Mouse (Mus musculus) liver, embryonic 13.5 days (tissue): ENCODE results near the gene Prkn. TPM values are rescaled to one million over a fixed set of nuclear protein-coding genes. Genes with fewer than 3 reads are reported as not detected.

Experiments used
- ATAC-seq: fragments of 200-750 bp; cut with Nextera tagmentation; 2 replicates; pipeline ENCODE4 v1.8.0; 2017; ENCODE audit warnings: low read depth, mild to moderate bottlenecking, moderate number of reproducible peaks, moderate library complexity
- DNase-seq: peaks from one replicate; pipeline ENCODE4 v3.0.0; 2022
- H3K27ac ChIP-seq: fragments of 300-500 bp; sonication (generic); 2 replicates; pipeline ENCODE4 v1.5.1; 2015; ENCODE audit warnings: moderate library complexity, mild to moderate bottlenecking, inconsistent platforms
- H3K27me3 ChIP-seq: fragments of 300-500 bp; sonication (generic); 2 replicates; pipeline ENCODE4 v1.6.1; 2015; ENCODE audit warnings: mild to moderate bottlenecking, inconsistent platforms
- H3K36me3 ChIP-seq: fragments of 300-500 bp; sonication (generic); 2 replicates; pipeline ENCODE4 v1.6.1; 2015; ENCODE audit warnings: mild to moderate bottlenecking, inconsistent platforms
- H3K4me1 ChIP-seq: fragments of 300-500 bp; sonication (generic); replicated peaks from 2 replicates; pipeline ENCODE4 v1.6.1; 2015; ENCODE audit warnings: inconsistent platforms
- H3K4me2 ChIP-seq: fragments of 300-500 bp; sonication (generic); 2 replicates; pipeline ENCODE4 v1.6.1; 2015; ENCODE audit warnings: inconsistent platforms, mild to moderate bottlenecking, moderate library complexity
- H3K4me3 ChIP-seq: fragments of 300-500 bp; sonication (generic); replicated peaks from 2 replicates; pipeline ENCODE4 v1.5.1; 2015; ENCODE audit warnings: mild to moderate bottlenecking, inconsistent platforms
- H3K9ac ChIP-seq: fragments of 300-500 bp; sonication (generic); 2 replicates; pipeline ENCODE4 v1.6.1; 2015; ENCODE audit warnings: mild to moderate bottlenecking, inconsistent platforms
- H3K9me3 ChIP-seq: fragments of 300-500 bp; sonication (generic); replicated peaks from 2 replicates; pipeline ENCODE4 v1.6.1; 2016; ENCODE audit warnings: inconsistent platforms
- WGBS: fragments of 180-500 bp; shearing (Covaris S2); methylation state at CpG from one replicate; pipeline ENCODE4 v1.1.7; 2015; ENCODE audit not compliant: insufficient replicate concordance; 5-methylcytosine and 5-hydroxymethylcytosine counted together
- polyA plus RNA-seq: library from polyadenylated mRNA; unstranded; fragments of >200 nt; fragmentation: Nextera tagmentation; extraction: Ambion mirVana; gene quantifications from 2 replicates; pipeline ENCODE4 v1.2.1, GENCODE M21; 2015

The Prkn gene
- polyA plus RNA-seq, 1 experiment from 2014 or later: 0.43 TPM

DNA sequence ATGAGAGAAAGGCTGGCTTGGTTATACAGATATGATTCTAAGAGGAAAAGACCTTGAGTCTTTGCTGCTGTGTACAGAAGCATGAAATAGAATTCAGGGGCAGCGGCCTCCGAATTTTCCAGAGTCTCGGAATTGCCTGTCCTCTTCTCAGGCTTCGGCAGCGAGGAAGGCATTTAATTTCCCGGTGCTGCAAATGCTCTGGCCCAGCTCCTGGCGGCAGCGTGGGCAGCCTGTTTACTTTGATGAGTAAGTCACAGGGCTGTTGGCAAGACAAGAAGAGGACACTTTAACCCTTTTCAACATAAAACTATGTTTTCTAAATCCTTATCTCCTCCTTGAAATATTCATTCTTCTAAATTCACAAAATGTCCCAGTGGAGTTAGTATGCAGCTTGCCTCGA, 462.9 kb downstream of the Prkn start:
- H3K4me1 ChIP-seq: no peaks in the 10 kb centered on the region
- H3K4me3 ChIP-seq: no peak overlapping the region
- H3K27ac ChIP-seq: no peak overlapping the region
- H3K9me3 ChIP-seq: 0 out of 2 replicates have a peak, but pooled peaks cover 3% of the 10 kb centered on the region
- DNase-seq: no peak
- H3K4me2 ChIP-seq: no peak overlapping the region
- WGBS: 65% methylated on average over 9 of the region's 9 CpGs
- no peak overlapping the region for H3K9ac ChIP-seq
- no peaks in the 10 kb centered on the region for H3K27me3 ChIP-seq
- no peaks in the 10 kb centered on the region for H3K36me3 ChIP-seq
- no peak for ATAC-seq

- Histone ChIP-seq H3K36me3 (no peaks in the 10 kb centered on the region), H3K9me3 (no peaks in the 10 kb centered on the region), H3K9ac (no peak overlapping the region), H3K27me3 (no peaks in the 10 kb centered on the region), H3K4me1 (no peaks in the 10 kb centered on the region), H3K4me2 (no peak overlapping the region), H3K27ac (no peak overlapping the region), H3K4me3 (no peak overlapping the region)
- no peak for ATAC-seq
- DNase-seq: no peak
- 30% methylated on average over 1 of the region's 1 CpGs for WGBS
These were observed 469.7 kb downstream of the Prkn start for GRCm38 (mm10) chr17:11309843-11310242.

DNA sequence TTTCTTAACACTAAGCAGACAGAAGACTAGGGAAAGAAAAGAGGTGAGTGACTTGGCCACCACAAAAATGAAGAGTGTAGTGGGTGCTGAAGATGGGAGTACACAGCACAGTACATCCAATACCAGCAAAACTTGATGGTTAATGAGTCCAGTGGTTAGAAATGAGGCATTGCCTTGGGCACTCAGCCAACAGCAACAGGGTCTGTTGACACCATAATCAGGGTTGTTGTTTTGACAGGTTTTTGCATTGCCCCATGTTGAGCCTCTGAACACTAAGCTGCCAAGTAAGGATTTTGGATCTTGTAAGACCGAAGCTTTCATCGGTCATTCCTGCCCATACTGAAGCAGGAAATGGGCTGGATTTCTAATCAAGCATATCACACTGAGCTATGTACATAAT, 474.0 kb downstream of the Prkn start:
- H3K4me1 ChIP-seq: no peaks in the 10 kb centered on the region
- 76% methylated on average over 2 of the region's 2 CpGs for WGBS
- ATAC-seq: no peak

DNA sequence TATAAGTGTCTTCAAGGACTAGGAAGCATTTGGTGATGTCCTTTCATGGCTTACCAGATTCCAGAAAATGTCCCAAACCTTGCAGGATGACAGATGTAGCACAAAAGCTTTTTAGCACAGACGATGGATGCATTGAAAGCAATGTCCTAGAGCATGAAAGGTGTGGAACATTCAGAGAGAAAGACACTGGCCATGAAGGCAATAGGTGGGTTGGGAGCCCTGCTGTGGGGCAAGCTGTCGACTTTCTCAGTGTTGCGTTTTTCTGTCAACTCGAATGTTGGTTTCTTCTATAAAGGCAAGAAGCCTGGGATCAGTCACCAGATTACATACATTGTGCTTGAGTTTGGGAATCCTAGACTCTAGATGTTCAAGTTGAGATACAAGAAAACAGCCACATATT, 475.5 kb downstream of the Prkn start:
- no peaks in the 10 kb centered on the region for H3K27me3 ChIP-seq
- DNase-seq: no peak
- no peak overlapping the region for H3K4me2 ChIP-seq
- H3K36me3 ChIP-seq: no peaks in the 10 kb centered on the region
- no peak overlapping the region for H3K27ac ChIP-seq
- no peaks in the 10 kb centered on the region for H3K9me3 ChIP-seq
- ATAC-seq: no peak
- no peak overlapping the region for H3K9ac ChIP-seq
- WGBS: 74% methylated on average over 4 of the region's 4 CpGs
- no peak overlapping the region for H3K4me3 ChIP-seq
- H3K4me1 ChIP-seq: no peaks in the 10 kb centered on the region

More for the DNA sequence above, 474.0 kb downstream of the Prkn start:
- no peak overlapping the region for H3K4me3 ChIP-seq
- no peaks in the 10 kb centered on the region for H3K36me3 ChIP-seq
- no peak overlapping the region for H3K4me2 ChIP-seq
- H3K9ac ChIP-seq: no peak overlapping the region
- no peaks in the 10 kb centered on the region for H3K27me3 ChIP-seq
- H3K9me3 ChIP-seq: no peaks in the 10 kb centered on the region
- H3K27ac ChIP-seq: no peak overlapping the region
- no peak for DNase-seq

- Histone ChIP-seq H3K9me3 (no peaks in the 10 kb centered on the region), H3K4me3 (no peak overlapping the region), H3K9ac (no peak overlapping the region), H3K27me3 (no peaks in the 10 kb centered on the region), H3K36me3 (no peaks in the 10 kb centered on the region), H3K4me2 (no peak overlapping the region), H3K4me1 (no peaks in the 10 kb centered on the region), H3K27ac (no peak overlapping the region)
- no peak for DNase-seq
- 66% methylated on average over 7 of the region's 7 CpGs for WGBS
- ATAC-seq: no peak
These were observed 478.8 kb downstream of the Prkn start for GRCm38 (mm10) chr17:11318946-11319345.

DNA sequence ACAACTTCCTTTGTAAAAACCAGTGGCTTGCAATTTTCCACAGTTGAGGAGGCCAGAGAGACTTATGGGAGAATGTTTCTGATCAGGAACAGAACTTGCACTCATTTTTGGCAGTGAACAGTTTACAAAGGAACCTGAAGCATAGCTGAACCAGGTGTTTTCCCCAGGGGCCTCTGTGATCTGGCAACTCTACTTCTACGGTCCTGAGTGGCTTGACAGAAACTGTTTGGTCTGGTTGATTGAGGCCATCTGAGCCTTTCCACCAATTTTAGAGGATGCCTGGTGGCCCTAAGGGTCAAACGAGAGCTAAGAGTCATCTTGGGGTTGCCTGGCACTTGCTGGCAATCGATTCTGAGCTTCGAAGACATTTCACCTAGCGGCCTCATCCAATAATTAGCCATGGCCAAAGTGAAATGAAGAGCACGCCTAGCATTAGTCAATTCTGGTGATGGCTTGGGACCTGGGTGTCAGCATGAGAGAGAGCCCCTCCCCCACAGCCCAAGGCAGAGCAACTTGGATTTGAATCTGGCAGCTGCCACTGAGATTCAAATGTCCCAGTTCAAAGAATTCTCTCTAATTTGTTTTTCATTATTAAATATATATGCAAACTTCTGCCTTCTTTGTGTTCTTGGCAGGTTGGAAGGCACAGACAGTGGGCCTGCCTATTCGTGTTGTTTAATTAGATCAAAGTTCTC, 479.6 kb downstream of the Prkn start:
- no peak overlapping the region for H3K4me2 ChIP-seq
- 60% methylated on average over 7 of the region's 7 CpGs for WGBS
- H3K9ac ChIP-seq: no peak overlapping the region
- H3K4me1 ChIP-seq: no peaks in the 10 kb centered on the region
- no peaks in the 10 kb centered on the region for H3K27me3 ChIP-seq
- ATAC-seq (no peak), DNase-seq (no peak)
- H3K4me3 ChIP-seq: no peak overlapping the region
- no peaks in the 10 kb centered on the region for H3K9me3 ChIP-seq
- no peak overlapping the region for H3K27ac ChIP-seq
- no peaks in the 10 kb centered on the region for H3K36me3 ChIP-seq

DNA sequence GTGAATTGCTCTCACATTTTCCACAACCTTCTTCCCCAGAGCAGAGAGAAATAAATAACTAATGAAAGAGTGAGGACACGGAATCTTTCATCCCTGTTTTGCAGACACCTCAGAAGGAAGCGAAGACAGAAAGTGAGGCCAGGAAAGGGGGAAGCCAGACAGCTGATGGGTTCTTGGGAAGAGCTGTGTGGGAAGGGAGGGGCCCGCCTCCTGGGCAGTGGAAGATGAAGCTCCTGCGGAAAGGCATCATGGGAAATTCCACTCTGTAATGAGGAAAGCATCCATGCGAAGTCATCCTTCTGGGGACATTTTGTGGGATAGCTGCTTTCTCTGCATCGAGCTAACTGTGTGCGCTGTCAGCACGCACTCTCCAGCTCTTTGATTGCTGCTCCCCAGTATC, 491.9 kb downstream of the Prkn start:
- Histone ChIP-seq H3K4me1 (no peaks in the 10 kb centered on the region), H3K9ac (no peak overlapping the region), H3K36me3 (no peaks in the 10 kb centered on the region), H3K4me2 (no peak overlapping the region), H3K9me3 (no peaks in the 10 kb centered on the region), H3K4me3 (no peak overlapping the region), H3K27ac (no peak overlapping the region), H3K27me3 (no peaks in the 10 kb centered on the region)
- ATAC-seq: no peak
- WGBS: 69% methylated on average over 8 of the region's 8 CpGs
- DNase-seq: no peak

- Histone ChIP-seq H3K36me3 (no peaks in the 10 kb centered on the region), H3K9me3 (no peaks in the 10 kb centered on the region), H3K4me1 (no peaks in the 10 kb centered on the region), H3K9ac (no peak overlapping the region), H3K27ac (no peak overlapping the region), H3K27me3 (no peaks in the 10 kb centered on the region), H3K4me2 (no peak overlapping the region), H3K4me3 (no peak overlapping the region)
- ATAC-seq: no peak
- DNase-seq: no peak
- WGBS: 66% methylated on average over 3 of the region's 3 CpGs
These were observed 493.6 kb downstream of the Prkn start for GRCm38 (mm10) chr17:11333741-11334140.

DNA sequence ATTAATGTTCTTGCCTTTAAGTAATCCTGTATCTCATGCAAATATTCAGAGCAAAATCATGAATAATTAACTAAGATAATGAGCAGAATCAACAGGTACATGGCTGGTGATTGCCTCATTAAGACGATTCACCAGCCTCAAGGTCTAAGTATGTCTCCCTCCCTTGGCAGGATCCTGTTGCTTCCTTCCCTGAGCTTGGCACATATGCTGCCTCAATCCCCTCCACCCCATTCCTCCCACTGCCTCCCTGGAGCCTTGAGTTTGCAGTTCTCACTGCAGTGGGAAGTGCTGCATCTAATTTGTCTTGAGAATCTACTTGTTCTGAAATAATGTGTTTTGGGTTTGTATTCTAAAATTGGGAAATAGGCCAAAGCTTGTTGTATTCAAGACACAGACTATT, 496.0 kb downstream of the Prkn start:
- Histone ChIP-seq H3K27ac (no peak overlapping the region), H3K4me1 (no peaks in the 10 kb centered on the region), H3K4me3 (no peak overlapping the region), H3K9me3 (no peaks in the 10 kb centered on the region), H3K9ac (no peak overlapping the region), H3K4me2 (no peak overlapping the region), H3K36me3 (no peaks in the 10 kb centered on the region), H3K27me3 (no peaks in the 10 kb centered on the region)
- ATAC-seq: no peak
- DNase-seq: no peak
- WGBS: 27% methylated on average over 1 of the region's 1 CpGs

DNA sequence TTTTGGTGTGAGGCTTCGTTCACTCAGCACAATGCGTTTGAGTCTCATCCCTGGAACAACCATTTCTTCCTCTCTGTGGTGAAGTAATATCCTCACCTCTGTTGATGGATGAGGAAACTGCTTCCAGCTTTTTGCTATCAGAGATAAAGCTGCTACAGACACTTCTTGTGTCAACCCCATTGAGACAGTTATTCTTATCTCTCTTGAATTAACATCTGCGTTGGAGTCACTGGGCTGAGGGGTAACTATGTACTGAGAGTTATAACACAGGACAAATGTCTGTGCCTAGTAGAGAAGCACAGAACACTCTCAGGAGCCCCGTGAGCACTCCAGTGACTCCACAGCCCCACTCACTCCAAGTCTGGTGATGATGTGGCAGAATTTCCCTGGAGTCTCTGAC, 500.2 kb downstream of the Prkn start:
- 28% methylated on average over 4 of the region's 4 CpGs for WGBS
- H3K9ac ChIP-seq: no peak overlapping the region
- H3K4me3 ChIP-seq: no peak overlapping the region
- H3K27ac ChIP-seq: no peak overlapping the region
- no peak overlapping the region for H3K4me2 ChIP-seq
- H3K27me3 ChIP-seq: no peaks in the 10 kb centered on the region
- no peaks in the 10 kb centered on the region for H3K4me1 ChIP-seq
- ATAC-seq (peak; percentile 39; the same call in 1 of the 2 replicates), DNase-seq (no peak)
- H3K9me3 ChIP-seq: no peaks in the 10 kb centered on the region
- no peaks in the 10 kb centered on the region for H3K36me3 ChIP-seq

DNA sequence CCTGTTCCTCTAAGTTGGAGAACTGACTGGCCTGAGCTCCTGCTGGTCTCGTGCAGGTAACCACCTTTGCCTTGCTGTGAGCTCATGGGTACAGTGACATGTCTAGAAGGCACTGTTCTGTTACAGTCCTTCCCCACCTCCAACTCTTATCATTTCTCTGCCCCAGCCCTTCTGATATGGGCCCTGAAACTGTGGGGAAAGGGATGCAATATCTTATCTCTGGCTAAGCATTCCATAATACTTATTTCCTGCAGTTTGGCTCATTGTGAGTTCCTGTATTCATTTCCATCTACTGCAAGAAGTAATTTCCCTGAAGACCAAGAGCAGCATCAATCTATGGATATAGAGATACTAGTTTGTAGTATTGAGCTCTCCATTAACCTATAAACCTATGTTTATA, 506.1 kb downstream of the Prkn start:
- no peak overlapping the region for H3K27ac ChIP-seq
- H3K36me3 ChIP-seq: no peaks in the 10 kb centered on the region
- no peaks in the 10 kb centered on the region for H3K27me3 ChIP-seq
- H3K4me2 ChIP-seq: no peak overlapping the region
- H3K9me3 ChIP-seq: no peaks in the 10 kb centered on the region
- DNase-seq: no peak
- 45% methylated on average over 1 of the region's 1 CpGs for WGBS
- H3K9ac ChIP-seq: no peak overlapping the region
- no peaks in the 10 kb centered on the region for H3K4me1 ChIP-seq
- H3K4me3 ChIP-seq: no peak overlapping the region
- no peak for ATAC-seq

- 30% methylated on average over 1 of the region's 1 CpGs for WGBS
- H3K4me2 ChIP-seq: no peak overlapping the region
- H3K4me3 ChIP-seq: no peak overlapping the region
- ATAC-seq: no peak
- H3K27ac ChIP-seq: no peak overlapping the region
- no peaks in the 10 kb centered on the region for H3K9me3 ChIP-seq
- H3K9ac ChIP-seq: no peak overlapping the region
- DNase-seq: no peak
- H3K27me3 ChIP-seq: no peaks in the 10 kb centered on the region
- H3K36me3 ChIP-seq: no peaks in the 10 kb centered on the region
- H3K4me1 ChIP-seq: no peaks in the 10 kb centered on the region
These were observed 512.8 kb downstream of the Prkn start for GRCm38 (mm10) chr17:11352778-11353552.
